Mouse (Mus musculus) spleen, postnatal 36 days (tissue): Measurements from ENCODE around the gene Drg1.
A peak's percentile ranks its signal among the peaks of the same experiment; 100 is the strongest.

Experiments used
- DNase-seq, 2 experiments: peaks; one replicate each; pipeline ENCODE4 v3.0.0; 2022; ENCODE audit warnings: low spot score in 2 of 2, mixed read lengths in 1 of 2

Drg1 gene

DNA sequence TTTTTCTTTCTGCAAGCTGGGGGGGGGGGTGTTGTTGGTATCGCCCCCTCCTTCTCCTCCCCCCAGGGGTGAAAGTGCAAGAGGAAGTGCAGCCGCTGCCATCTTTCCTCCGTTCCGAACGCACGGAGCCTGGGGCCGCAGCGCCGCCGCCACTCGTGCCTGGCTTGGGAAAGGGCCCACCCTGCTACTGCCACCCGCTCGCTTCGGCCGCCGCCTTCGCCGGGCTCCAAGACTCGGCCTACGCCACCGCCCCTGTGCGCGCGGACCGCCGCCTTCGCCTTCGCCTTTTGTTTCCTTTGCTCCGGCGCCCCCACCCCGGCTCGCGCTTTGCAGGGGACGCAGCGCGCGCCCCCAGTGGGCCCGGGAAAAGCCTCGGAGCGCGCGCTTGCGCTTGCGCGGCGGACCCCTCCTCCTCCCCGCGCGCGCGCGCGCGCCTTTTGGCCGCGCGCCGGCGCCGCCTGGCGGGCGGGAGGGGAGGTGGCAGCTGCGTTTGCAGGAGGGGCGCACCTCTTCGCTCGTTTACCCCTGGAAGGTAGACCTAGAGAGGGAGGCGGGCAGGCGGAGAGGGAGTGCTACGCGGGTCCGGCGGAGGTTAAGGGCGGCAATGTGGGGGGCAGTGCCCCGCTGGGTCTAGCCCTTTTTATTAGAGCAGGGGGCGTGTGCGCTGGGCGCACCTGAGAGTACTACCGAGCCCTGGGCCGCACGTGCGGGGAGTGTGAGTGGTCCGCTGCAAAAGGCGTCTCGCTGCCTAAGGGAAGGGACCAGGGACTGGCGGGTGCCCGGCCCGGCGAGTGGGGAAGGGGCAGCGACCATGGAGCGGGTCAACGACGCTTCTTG, 23.8 kb upstream of the Drg1 start:
- DNase-seq: peak; percentile 77 to 78

DNA sequence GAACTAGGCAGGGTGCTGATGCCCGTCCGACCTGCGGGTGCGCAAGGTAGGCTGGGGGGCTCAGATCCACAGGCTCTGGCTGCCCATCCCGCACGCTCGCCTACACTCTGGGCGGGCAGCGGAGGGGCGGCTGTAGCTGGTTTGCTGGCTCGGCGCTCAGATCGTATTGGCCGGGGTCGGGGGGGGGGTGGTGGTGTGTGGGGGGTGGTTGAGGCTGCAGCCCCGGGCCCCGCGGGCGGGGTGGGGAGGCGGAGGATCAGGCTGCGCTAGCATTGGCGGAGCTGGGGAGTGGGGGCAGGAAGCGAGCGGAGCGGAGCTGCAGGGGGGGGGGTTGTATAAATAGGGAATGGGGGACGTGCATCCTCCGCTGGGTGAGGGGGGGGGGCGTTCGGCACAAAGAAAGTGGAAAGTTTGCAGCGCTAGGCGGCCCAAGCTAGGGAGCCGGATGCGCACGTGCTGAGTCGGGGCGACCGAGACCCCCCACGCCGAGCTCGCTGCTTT, 23.1 kb upstream of the Drg1 start:
- peak; percentile 74 to 77 for DNase-seq

DNA sequence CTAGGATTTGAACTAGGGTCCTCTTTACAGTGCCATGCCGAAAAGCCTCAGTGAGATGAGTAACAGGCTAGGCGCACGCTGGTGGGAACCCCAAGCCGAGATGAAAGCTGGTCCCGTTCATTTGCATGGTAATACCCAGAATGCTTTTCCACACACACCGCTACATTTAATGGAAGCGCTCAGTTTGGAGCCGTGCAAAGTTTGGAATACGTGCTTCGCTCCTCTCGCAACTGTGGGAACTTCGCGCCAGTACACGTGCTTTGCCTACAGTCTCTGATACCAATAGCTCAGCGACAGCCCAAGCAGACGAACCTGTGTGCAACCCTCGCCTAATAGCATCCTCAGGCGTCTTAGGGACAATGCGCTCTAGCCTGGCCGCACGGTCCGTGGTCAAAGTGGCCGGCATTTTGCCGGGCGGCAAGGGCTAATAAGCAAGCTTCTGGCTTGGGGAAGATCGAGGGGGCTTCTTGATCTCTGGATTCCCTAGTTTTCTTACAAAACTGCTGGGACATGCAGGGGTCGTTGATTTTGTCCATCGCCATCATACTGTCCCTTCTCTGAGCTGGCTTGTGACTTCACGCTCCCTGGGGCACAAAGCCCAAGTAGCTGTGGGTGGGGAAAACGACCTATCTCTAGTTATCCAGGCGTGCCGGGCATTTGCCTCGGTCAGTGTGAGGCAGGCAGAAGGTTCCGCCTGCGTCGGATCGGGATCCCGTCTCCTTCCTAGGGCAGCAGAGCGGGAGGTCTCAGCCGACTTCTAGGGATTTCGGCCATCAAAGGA, 22.5 kb upstream of the Drg1 start, which contains the start of gene Patz1:
TSS of gene Patz1 (plus strand) at position 354 of the 781 bp plus-strand sequence.
- DNase-seq: peak in 1 of 2 experiments; percentile 48

DNA sequence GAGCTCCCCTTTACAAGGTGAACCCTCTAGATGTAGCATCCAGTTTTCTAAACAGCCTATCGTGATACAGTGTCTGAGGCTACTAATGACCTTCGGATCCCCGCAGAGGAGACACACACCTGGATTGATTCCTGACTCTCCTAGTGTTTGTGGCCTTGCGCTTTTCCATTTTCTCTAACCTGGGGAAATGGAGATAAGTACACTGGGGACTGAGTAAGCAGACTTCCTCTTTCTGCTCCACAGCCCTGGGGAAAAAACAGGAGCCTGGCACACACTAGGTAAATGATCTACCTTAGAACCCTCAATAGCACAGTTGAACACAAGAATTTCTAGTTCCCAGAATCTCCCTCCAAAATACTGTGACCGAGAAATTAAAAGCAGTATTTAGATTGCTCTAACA, 21.7 kb upstream of the Drg1 start:
- DNase-seq: no peak

DNA sequence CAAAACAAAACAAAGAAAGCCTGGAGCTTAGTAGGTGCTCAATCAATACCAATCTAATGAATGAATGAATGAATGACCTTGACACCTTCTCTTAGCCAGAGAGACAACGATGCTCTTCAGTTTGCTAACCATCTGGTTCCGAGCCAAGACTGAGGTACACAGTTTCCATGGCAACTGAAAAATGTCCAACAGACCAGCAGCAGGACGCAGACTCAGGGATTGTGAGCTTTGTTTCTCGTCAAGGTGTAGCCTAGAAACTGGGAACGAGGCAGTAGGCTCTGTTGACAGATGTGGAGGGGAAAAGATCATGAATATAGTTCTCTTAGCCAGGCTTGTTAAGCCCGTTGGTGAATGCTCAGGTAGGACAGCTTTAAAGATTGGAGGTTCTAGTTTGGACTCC, 20.9 kb upstream of the Drg1 start:
- no peak for DNase-seq

DNA sequence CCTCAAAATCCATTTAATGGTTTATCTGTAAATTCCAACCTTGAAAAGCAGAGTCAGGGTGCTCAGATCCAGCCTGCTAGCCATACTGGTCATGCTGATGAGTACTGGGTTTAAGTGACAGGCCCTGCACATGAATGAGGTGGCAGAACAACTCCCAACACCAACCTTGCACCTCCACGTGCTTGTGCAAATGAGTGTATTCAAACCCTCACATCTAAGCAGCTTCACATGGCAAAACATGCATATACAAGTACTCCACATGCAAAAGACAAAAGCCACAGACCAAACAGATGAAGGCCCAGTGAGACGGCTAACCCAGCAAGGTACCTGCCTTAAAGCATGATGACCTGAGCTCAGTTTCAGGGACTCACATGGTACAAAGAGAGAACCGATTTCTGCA, 19.7 kb upstream of the Drg1 start:
- DNase-seq: no peak

DNA sequence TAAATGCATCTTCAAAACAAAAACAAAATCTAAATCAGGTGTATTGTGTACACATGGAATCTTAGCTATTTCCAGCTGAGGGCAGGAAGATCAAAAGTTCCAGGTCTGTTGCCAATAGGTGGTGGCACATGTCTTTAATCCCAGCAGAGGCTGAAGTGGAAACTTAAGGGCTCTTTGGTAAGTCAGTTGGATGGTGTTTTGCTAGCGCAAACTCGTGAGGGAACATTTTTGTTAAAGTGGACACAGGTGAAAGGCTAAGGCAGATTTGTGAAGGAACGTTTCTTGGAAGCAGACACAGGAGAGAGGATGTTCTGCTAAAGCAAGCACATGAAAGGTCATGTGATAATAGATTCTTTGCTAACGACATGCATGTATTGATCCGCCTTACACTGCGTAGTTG, 17.4 kb upstream of the Drg1 start:
- no peak for DNase-seq

DNA sequence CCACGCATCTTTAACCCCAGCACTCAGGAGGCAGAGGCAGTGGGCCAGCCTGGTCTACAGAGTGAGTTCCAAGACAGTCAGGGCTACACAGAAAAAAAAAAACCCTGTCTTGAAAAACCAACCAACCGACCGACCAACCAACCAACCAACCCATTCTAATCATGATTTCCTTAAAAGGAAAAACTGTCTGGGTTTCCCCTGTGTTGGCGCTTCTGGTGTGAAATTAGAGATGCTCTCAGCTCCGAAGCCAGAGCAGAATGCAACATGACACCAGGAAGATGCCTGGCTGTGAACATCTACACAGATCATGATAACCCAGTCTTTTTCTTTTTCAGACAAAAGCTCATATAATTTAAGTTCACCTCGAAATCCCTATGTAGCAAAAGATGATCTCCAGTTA, 16.7 kb upstream of the Drg1 start:
- DNase-seq: no peak

DNA sequence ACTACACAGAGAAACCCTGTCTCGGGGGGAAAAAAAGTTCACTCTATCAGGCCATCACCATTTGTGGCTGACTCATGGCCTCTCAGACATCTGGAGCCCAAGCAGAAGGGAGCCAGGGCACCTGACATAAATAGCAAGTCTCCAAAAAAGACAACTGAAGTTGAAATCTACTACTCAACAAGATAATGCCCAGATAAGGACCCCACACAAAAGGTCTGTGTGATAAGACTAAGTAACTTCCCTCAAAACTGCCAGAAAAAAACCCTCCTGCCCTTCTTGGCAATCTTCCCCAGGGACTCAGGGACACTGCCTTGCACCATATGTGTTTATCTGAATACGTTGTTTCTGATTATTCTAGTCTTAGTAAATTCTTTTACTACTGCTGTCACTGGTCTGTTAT, 13.5 kb upstream of the Drg1 start:
- DNase-seq: no peak

DNA sequence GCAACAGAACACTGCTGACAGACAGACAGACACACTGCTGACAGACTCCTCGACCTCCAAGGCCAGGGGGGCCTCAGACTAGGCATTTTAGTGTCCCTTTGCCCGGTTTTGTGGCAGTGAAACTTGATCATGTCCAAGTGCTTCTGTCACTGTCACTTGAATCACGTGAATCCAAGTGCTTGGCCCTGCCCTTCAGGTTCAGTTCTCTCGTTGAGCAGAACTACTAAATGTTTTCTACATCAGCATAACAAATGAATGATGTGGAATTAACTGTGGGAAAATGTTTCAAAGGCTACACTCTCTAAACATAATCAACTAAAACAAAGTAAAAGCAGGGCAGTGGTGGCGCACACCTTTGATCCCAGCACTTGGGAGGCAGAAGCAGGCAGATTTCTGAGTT, 12.1 kb upstream of the Drg1 start:
- no peak for DNase-seq

DNA sequence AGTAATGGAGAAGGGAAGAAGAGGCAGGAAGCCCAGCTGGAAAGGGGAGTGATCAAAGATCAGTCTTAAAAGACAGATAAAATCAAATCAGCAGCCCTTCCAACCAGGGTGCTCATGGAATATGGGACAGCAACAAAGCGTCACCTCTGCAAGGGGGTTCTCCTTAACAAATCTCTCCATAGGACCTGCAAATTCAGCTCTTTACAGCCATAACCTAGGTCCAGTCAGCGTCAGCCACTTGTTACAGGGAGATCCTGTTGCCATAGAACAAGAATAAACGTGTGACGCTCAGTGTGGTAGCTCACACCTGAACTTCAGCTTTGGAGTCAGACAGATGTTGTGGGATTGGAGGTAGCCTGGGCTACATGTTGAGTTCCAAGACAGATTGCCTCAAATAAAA, 3.0 kb upstream of the Drg1 start:
- DNase-seq: no peak

DNA sequence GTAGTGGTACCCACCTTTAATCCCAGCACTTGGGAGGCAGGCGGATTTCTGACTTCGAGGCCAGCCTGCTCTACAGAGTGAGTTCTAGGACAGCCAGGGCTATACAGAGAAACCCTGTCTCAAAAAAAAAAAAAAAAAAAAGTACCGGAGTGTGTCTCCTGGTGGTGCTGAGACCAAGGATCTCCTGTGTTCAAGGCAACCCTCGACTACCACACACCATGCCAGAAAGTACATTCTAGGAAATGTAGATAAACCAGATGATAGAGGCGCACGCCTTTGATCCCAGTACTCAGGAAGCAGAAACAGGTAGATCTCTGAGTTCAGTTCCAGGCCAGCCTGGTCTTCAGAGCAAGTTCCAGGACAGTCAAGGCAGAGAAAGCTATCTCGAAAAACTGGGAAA, 918 bp upstream of the Drg1 start:
- no peak for DNase-seq

DNA sequence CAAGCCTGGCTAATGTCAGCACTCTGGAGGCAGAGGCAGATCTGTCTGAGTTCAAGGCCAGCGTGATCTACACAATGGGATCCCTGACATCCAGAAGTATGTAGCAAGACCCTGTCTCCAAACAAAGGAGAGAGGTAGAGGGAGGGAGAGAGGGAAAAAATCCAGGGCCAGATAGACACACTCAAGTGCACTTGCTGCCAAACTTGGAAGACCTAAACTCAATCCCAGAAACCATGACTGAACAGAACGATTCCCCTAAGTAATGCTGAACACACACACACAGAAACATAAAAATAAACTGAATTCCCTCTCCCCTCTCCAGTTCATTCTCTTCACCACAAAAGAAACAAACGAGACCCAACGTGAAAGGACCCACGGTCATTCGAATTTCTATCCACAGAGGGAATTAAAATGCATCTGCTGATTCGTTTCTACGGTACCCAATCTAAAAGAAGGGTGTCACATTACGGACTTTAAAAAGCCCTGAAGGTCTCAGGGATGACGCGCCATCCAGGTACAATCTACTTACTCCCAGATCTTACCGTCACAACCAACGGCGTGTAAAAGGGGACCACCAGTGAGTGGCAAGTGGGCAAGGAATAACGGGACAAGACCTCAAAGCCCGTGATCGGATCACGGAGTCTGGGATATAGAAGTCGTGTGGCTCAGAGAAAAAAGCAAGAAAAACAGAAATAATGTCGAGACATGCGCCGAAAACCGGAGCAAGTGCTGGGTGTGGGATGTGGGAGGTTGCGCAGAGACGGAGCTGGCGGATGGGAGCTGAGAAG, 730 bp downstream of the Drg1 start:
- DNase-seq: no peak

DNA sequence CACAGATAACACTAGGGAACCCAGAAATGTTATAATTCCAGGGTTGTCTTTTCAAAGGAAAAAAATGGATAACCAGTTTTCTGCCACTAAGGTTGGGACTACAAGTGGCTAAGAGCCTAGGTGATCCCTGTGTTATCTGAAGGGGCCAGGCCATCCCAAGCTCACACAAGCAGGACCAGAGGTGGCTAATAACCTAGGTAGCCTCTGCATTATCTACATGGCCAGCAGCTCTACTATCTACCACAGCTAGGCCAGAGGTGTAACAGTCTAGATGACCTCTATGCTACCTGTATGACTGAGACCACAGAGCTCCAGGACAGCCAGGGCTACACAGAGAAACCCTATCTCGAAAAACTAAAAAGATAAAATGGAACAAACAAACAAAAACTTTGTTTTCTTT, 6.7 kb downstream of the Drg1 start:
- DNase-seq: no peak

DNA sequence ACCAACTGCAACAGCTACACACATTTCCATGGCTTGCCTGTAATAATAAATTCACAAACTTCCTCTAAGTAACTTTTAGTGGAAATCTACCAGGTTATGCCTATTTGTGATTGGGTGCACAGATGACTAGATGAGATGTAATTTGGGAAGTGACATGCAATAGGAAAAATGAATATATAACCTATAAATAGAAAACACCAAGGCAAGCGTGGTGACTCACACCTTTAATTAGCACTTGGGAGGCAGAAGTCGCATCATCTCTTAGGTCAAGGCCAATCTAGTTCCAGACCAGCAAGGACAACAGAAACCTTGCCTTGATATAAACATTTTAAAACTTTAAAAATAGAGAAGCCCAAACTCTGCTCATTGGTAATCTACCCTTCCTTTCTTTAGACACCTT, 18.8 kb downstream of the Drg1 start:
- no peak for DNase-seq

DNA sequence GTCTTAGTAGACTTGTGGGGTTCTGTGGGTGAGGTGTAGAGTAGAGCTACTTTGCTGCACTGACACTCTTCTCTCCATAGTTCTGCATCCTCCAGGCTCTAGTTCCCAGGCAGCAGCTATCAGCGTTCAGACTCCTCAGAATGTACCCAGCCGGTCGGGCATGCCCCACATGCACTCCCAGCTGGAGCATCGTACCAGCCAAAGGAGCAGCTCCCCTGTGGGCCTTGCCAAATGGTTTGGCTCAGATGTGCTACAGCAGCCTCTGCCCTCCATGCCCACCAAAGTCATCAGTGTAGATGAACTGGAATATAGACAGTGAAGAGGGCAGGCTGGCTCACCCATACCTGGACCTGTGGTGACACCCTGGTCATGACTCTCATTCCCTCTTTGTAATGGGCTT, 22.4 kb downstream of the Drg1 start:
- no peak for DNase-seq

DNA sequence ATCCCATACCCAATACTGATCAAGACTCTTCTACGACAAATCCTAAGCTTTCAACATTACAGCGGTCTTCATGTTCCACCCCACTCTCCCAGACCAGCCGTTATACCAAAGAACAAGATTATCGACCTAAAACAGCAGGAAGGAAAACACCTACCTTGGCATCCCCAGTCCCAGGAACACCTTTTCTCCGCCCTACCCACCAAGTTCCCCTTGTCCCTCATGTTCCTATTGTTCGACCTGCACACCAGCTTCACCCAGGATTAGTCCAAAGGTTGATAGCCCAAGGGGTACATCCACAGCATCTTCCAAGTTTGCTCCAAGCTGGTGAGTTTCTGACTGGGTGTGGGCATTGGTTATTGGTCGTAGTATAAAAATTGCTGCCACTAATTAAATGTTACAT, 23.8 kb downstream of the Drg1 start:
- DNase-seq: no peak

DNA sequence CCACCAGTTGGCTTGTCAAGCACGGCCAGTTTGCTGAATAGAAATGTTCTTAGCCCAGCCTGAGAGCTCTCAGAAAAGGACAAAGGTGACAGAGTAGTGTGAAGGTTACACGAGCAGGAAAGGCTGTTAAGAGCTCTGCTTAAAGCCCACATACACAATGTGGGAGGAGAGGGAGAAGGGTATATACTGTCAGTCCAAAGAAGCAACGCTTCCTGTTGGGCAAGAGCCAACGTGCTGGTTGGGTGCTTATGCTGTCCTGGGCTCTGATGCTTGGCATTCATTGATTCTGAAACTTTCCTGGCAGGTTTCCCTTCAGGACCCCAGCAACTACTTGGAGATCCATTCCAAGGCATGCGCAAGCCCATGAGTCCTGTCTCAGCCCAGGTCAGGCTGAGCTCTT, 30.9 kb downstream of the Drg1 start:
- no peak for DNase-seq

DNA sequence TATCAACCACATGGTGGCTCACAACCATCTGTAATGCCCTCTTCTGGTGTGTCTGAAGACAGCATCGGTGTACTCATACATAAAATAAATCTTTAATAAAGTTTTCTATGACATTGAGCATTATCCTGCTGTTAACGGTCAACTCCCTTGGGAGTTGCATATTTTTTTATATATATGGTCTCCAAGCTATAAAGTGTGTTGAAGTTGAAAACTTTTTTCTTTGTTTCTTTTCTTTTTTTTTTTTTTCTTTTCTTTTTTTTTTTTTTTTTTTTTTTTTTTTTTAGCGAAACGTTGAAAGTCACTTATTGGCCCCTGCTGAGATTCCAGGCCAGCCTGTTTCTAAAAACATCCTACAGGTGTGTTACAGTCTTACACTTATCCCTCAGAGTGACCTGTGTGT, 32.5 kb downstream of the Drg1 start:
- DNase-seq: no peak

DNA sequence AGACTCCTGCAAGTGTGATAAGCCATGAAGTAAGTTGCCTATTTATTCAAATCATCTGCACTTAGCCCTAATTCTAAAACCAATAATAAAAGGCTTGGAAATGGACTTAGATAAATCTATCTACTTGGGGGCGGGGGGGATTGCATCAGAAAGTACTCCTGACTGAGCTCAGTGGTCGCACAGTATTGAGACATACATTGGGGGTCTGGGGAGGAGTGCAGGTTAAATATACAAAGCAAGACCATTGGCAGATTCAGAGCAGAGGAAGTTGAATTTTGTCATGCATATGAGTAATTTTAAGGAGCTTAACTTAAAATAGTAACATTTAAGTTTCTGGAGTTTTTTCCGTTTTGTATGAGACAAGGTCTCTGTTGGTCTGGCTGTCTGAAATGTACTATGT, 34.0 kb downstream of the Drg1 start:
- DNase-seq: no peak

DNA sequence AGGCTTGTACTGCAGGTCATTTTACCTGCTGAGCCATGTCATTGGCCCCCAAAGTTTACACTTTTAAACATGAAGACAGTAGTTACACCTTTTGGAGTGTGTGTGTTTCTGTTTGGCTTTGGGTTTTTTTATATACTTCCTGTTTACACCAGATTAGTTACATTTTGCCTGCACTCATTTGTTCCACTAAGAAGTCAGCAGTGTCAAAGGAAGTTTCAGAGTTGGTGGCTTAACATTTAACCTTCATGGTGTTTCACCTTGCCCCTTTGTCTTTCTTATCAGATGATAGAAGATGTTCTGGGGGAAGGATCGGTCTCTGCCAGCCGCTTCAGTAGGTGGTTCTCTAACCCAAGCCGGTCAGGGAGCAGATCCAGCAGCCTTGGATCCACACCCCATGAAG, 39.1 kb downstream of the Drg1 start:
- DNase-seq: no peak

DNA sequence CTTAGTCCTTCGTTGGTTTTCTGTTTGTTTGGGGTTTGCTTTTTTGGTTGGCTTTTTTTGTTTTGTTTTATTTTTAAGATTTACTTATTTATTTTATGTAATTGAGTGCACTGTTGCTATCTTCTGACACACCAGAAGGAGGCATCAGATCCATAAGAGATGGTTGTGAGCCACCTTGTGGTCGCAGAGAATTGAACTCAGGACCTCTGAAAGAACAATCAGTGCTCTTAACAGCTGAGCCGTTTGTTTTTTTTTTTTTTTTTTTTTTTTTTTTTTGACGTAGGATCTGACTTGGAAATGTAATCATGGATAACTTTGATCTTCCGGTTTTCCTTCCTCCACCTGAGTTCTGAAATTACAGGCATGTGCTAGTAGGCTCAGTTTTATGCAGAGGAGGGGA, 43.1 kb downstream of the Drg1 start:
- no peak for DNase-seq
